Mouse (Mus musculus): ENCODE results near the gene Atp5j. TPM values are rescaled to one million over a fixed set of nuclear protein-coding genes. Genes with fewer than 3 reads are reported as not detected.

Atp5j gene
- polyA plus RNA-seq, 2 experiments, result 329 to 879 TPM

DNA sequence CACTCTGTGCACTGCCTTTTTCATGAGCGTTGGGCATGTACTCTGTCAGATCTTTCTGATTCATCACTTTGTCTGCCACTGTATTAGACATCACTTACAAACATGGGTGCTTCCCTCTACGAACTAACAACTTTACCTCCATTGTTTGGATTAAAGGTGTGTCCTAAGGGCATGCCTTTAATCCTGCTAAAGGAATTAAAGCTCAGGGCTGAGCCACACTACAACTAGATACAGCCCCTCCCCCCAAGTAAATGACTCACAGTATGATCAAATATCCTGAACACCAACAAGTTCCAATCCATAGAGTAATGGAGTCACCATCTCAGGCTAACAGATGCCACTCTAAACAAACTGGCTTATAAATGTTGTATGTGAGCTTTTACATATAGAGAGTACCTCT, 3.2 kb upstream of the Atp5j start:
- no peak for TF ChIP-seq POLR2A (IDR thresholded peaks at IDR 0.05; ENCODE audit: borderline replicate concordance, extremely low read depth, insufficient read depth, insufficient read length)
- Histone ChIP-seq H3K9ac (ENCODE audit: low read depth, low read length, severe bottlenecking) (no peak overlapping the region), H3K27ac (replicated peaks; ENCODE audit: low read depth, low read length) (no peak overlapping the region), H3K4me2 (replicated peaks; ENCODE audit: low read depth, low read length, severe bottlenecking) (no peak overlapping the region), H3K9me3 (ENCODE audit: control insufficient read depth, low read length) (no peaks in the 10 kb centered on the region), H3K4me1 (ENCODE audit: control insufficient read depth, insufficient read depth, low read length) (peaks cover 3% of the 10 kb centered on the region; the same call in 1 of the 2 replicates), H3K4me3 (replicated peaks; ENCODE audit: low read length) (no peak overlapping the region), H3K36me3 (ENCODE audit: control insufficient read depth, insufficient read depth, low read length) (peaks cover 32% of the 10 kb centered on the region), H3K27me3 (ENCODE audit: control insufficient read depth, insufficient read depth, low read length) (no peaks in the 10 kb centered on the region)
- WGBS, result 83% methylated on average over 2 of the region's 2 CpGs
- ATAC-seq (ENCODE audit: low FRiP score, low read depth) (no peak), DNase-seq (ENCODE audit: low spot score) (no peak)

DNA sequence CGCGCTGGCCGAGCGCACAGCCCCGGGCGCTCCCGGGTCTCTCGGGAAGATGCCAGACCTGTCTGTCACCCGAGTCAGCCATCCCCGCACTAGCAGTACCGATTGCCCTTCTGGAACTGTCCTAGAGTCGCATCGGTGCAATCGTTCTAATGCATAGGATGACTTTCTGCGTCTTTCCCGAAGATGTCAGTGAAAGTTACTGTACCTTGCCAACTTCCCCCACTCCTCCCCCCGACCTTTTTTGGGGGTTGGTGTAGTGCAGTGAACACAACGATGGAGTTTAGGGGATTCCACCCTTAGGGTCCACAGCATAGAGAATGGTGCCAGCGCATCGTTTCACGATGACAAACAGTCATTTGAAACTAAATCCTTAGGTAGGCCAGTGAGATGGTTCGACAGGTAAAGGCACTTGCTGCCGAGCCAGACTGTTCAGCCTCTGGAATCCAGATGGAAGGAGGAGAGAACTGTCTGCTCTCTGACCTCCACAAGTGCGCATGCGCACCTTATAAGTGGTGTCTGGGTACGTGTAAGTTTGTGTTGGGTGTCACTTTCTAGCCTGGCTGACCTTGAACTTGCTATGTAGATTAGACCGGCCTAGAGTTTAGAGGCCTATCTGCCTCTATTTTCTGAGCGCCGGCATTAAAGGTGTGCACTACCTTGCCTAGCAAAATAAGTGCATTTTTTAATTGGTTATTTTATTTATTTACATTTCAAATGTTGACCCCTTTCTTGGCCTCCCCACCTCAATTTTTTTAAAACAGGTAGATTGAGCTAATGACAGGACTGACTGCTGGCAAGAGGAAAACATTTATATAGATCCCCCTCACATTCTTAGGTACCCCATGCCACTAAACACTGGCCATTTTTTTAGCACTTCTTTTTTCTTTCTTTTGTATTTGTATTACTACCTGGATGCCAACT, 658 bp upstream of the Atp5j start:
- WGBS, result 8% methylated on average over 29 of the region's 29 CpGs
- peak; percentile 71 for DNase-seq (ENCODE audit: low spot score)
- 0 out of 2 replicates have a peak, but pooled peaks have one; percentile 17 for TF ChIP-seq POLR2A (IDR thresholded peaks at IDR 0.05; ENCODE audit: borderline replicate concordance, extremely low read depth, insufficient read depth, insufficient read length)

DNA sequence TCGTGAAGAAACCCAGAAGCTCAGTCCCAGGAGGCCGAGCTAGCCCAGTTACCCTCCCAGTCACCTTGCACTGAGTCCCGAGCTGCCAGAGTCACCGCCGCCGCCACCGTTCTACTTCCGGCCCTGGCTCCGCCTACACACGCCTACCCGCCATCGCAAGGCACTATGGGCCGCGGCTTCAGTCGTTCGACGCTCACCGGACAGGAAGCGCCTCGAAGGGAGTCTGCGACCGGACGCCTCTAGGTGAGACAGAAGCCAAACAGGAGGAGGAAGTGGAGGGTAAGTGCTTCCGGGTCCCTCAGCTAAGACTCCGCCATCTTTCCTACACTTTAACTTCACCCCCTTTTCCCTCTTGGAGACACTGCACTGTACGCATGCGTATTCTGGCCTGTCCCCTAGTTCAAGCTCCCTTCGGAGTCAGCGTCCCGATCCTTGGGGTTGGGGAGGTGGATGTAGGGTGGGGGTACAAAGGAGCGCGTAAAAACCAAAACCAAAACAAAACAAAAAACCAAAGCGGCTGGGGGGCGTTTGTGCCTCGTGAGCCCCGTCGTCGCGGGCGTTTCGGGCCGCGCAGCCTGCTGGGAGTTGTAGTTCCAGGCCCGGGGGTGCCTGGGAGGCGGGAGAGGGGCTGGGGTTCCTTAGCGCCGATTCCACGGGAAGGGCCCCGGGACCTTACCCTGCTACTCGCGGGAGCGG, 532 bp downstream of the Atp5j start, which contains the start of gene Gabpa:
TSS of gene Gabpa (plus strand) at position 181 of the 696 bp plus-strand sequence.
- no peaks in the 10 kb centered on the region for H3K27me3 ChIP-seq (ENCODE audit: control insufficient read depth, insufficient read depth, low read length)
- H3K4me1 ChIP-seq (ENCODE audit: control insufficient read depth, insufficient read depth, low read length), result peaks cover 4% of the 10 kb centered on the region; the same call in 1 of the 2 replicates
- ATAC-seq (ENCODE audit: low FRiP score, low read depth) (peak; percentile 93), DNase-seq (ENCODE audit: low spot score) (peak; percentile 95)
- H3K9me3 ChIP-seq (ENCODE audit: control insufficient read depth, low read length), result no peaks in the 10 kb centered on the region
- 0% methylated on average over 46 of the region's 52 CpGs for WGBS
- H3K4me2 ChIP-seq (replicated peaks; ENCODE audit: low read depth, low read length, severe bottlenecking), result peak within 1 kb of the TSS; percentile 68
- H3K27ac ChIP-seq (replicated peaks; ENCODE audit: low read depth, low read length), result peak within 1 kb of the TSS; percentile 99
- TF ChIP-seq POLR2A (IDR thresholded peaks at IDR 0.05; ENCODE audit: borderline replicate concordance, extremely low read depth, insufficient read depth, insufficient read length), result peak; percentile 36; the same call in 1 of the 2 replicates
- H3K4me3 ChIP-seq (replicated peaks; ENCODE audit: low read length), result peak within 1 kb of the TSS; percentile 96
- peaks cover 33% of the 10 kb centered on the region for H3K36me3 ChIP-seq (ENCODE audit: control insufficient read depth, insufficient read depth, low read length)
- peak within 1 kb of the TSS; percentile 99 for H3K9ac ChIP-seq (ENCODE audit: low read depth, low read length, severe bottlenecking)

More for the DNA sequence above, 658 bp upstream of the Atp5j start:
- Histone ChIP-seq H3K4me3 (replicated peaks; ENCODE audit: low read length) (peak overlapping the region; percentile 96), H3K9ac (ENCODE audit: low read depth, low read length, severe bottlenecking) (peak overlapping the region; percentile 99), H3K27ac (replicated peaks; ENCODE audit: low read depth, low read length) (peak overlapping the region; percentile 99), H3K36me3 (ENCODE audit: control insufficient read depth, insufficient read depth, low read length) (peaks cover 30% of the 10 kb centered on the region), H3K27me3 (ENCODE audit: control insufficient read depth, insufficient read depth, low read length) (no peaks in the 10 kb centered on the region), H3K9me3 (ENCODE audit: control insufficient read depth, low read length) (no peaks in the 10 kb centered on the region), H3K4me2 (replicated peaks; ENCODE audit: low read depth, low read length, severe bottlenecking) (peak overlapping the region; percentile 68), H3K4me1 (ENCODE audit: control insufficient read depth, insufficient read depth, low read length) (peaks cover 4% of the 10 kb centered on the region; the same call in 1 of the 2 replicates)
- ATAC-seq (ENCODE audit: low FRiP score, low read depth), result peak; percentile 5; the same call in 1 of the 2 replicates

DNA sequence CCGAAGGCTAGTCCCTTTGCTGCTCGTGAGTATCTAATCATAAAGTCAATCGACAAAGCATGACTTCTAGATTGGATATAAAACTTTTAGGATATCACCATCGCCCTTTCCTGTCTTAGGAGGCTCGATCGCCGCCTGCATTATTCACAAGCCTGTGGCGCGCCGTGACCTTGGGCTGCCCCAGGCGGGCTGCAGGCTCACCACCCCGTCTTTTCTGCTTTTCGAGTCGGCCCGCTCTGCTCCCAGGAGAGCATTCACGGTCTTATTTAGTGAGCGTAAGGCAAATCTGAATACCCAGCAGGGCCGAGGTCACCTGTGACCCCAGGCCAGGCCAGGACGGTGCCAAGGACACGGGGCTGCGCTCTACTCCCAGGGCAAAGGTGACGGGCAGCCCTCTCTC, 1.1 kb downstream of the Atp5j start:
- 3% methylated on average over 22 of the region's 22 CpGs for WGBS
- ATAC-seq (ENCODE audit: low FRiP score, low read depth) (no peak; the same call in 1 of the 2 replicates), DNase-seq (ENCODE audit: low spot score) (peak; percentile 10)

DNA sequence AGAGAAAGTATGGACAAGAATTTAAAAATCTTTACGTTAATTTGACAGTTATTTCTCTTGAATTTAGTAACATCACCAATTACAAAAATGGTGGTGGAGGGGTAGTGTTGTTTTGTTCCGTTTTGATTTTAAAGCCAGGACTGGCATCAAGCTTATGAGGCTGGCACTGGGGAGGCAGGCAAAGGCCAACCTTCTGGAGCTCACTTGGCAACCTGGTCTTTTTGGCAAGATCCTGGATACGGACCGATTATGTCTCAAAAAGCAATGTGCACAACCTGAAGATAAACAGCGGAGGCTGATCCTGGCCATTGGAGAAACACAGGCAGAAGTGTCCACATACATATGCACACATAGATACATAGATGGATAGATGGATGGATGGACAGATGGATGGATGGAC, 2.7 kb downstream of the Atp5j start:
- Histone ChIP-seq H3K4me2 (replicated peaks; ENCODE audit: low read depth, low read length, severe bottlenecking) (no peak overlapping the region), H3K27ac (replicated peaks; ENCODE audit: low read depth, low read length) (no peak overlapping the region), H3K4me3 (replicated peaks; ENCODE audit: low read length) (no peak overlapping the region), H3K9me3 (ENCODE audit: control insufficient read depth, low read length) (no peaks in the 10 kb centered on the region), H3K27me3 (ENCODE audit: control insufficient read depth, insufficient read depth, low read length) (no peaks in the 10 kb centered on the region), H3K36me3 (ENCODE audit: control insufficient read depth, insufficient read depth, low read length) (peaks cover 45% of the 10 kb centered on the region), H3K4me1 (ENCODE audit: control insufficient read depth, insufficient read depth, low read length) (peaks cover 4% of the 10 kb centered on the region; the same call in 1 of the 2 replicates), H3K9ac (ENCODE audit: low read depth, low read length, severe bottlenecking) (no peak overlapping the region)
- no peak for DNase-seq (ENCODE audit: low spot score)
- WGBS, result 94% methylated on average over 5 of the region's 5 CpGs
- ATAC-seq (ENCODE audit: low FRiP score, low read depth), result no peak
- TF ChIP-seq POLR2A (IDR thresholded peaks at IDR 0.05; ENCODE audit: borderline replicate concordance, extremely low read depth, insufficient read depth, insufficient read length), result no peak

More for the DNA sequence above, 1.1 kb downstream of the Atp5j start:
- Histone ChIP-seq H3K4me1 (ENCODE audit: control insufficient read depth, insufficient read depth, low read length) (peaks cover 4% of the 10 kb centered on the region; the same call in 1 of the 2 replicates), H3K27me3 (ENCODE audit: control insufficient read depth, insufficient read depth, low read length) (no peaks in the 10 kb centered on the region), H3K9ac (ENCODE audit: low read depth, low read length, severe bottlenecking) (peak overlapping the region; percentile 99), H3K4me3 (replicated peaks; ENCODE audit: low read length) (peak overlapping the region; percentile 96), H3K36me3 (ENCODE audit: control insufficient read depth, insufficient read depth, low read length) (peaks cover 35% of the 10 kb centered on the region), H3K9me3 (ENCODE audit: control insufficient read depth, low read length) (no peaks in the 10 kb centered on the region), H3K27ac (replicated peaks; ENCODE audit: low read depth, low read length) (peak overlapping the region; percentile 99), H3K4me2 (replicated peaks; ENCODE audit: low read depth, low read length, severe bottlenecking) (peak overlapping the region; percentile 68)
- no peak for TF ChIP-seq POLR2A (IDR thresholded peaks at IDR 0.05; ENCODE audit: borderline replicate concordance, extremely low read depth, insufficient read depth, insufficient read length)

Measured in limb, embryonic 14.5 days (tissue).